Mouse (Mus musculus): ENCODE results near the gene Plekhg6. TPM values are rescaled to one million over a fixed set of nuclear protein-coding genes. Genes with fewer than 3 reads are reported as not detected.

Gene Plekhg6
- total RNA-seq, 2 experiments from 2014 or later: 0.30 to 0.34 TPM

- Histone ChIP-seq H3K4me3 (no peak overlapping the region), H3K27ac (no peak overlapping the region)
- DNase-seq (ENCODE audit: extremely low spot score in 1 of 2, low spot score in 2 of 2): peak; percentile 74 to 84
- TF ChIP-seq CTCF (IDR thresholded peaks at IDR 0.05): peak; percentile 92
- intact Hi-C loops (cut with DNase I): loop anchor here (2.0 kb wide), 2 partner anchors 80 to 182 kb away; no protein-coding TSS in a partner anchor
Measured at GRCm38 (mm10) chr6:125418744-125419143, 38.2 kb upstream of the Plekhg6 start.

- no peak for TF ChIP-seq CTCF (IDR thresholded peaks at IDR 0.05)
- intact Hi-C loops (cut with DNase I): no loop called here
- no peak for DNase-seq (ENCODE audit: extremely low spot score in 1 of 2, low spot score in 2 of 2)
- H3K4me3 ChIP-seq: no peak overlapping the region
- H3K27ac ChIP-seq: no peak overlapping the region
Measured at GRCm38 (mm10) chr6:125413326-125413725, 32.7 kb upstream of the Plekhg6 start.

GRCm38 (mm10) chr6:125411661-125412060, 31.1 kb upstream of the Plekhg6 start:
- no peak overlapping the region for H3K27ac ChIP-seq
- no peak for DNase-seq (ENCODE audit: extremely low spot score in 1 of 2, low spot score in 2 of 2)
- H3K4me3 ChIP-seq: no peak overlapping the region
- no peak for TF ChIP-seq CTCF (IDR thresholded peaks at IDR 0.05)
- intact Hi-C loops (cut with DNase I): no loop called here

- Histone ChIP-seq H3K4me3 (no peak overlapping the region), H3K27ac (no peak overlapping the region)
- intact Hi-C loops (cut with DNase I): no loop called here
- DNase-seq (ENCODE audit: extremely low spot score in 1 of 2, low spot score in 2 of 2): no peak
- TF ChIP-seq CTCF (IDR thresholded peaks at IDR 0.05): no peak
Measured at GRCm38 (mm10) chr6:125410995-125411547, 30.5 kb upstream of the Plekhg6 start.

GRCm38 (mm10) chr6:125410551-125410950, 30.0 kb upstream of the Plekhg6 start:
- no peak for TF ChIP-seq CTCF (IDR thresholded peaks at IDR 0.05)
- no peak overlapping the region for H3K27ac ChIP-seq
- intact Hi-C loops (cut with DNase I): no loop called here

GRCm38 (mm10) chr6:125407657-125408056, 27.1 kb upstream of the Plekhg6 start:
- no peak for DNase-seq (ENCODE audit: extremely low spot score in 1 of 2, low spot score in 2 of 2)
- no peak overlapping the region for H3K4me3 ChIP-seq
- TF ChIP-seq CTCF (IDR thresholded peaks at IDR 0.05): no peak
- no peak overlapping the region for H3K27ac ChIP-seq
- intact Hi-C loops (cut with DNase I): no loop called here

More at GRCm38 (mm10) chr6:125410551-125410950, 30.0 kb upstream of the Plekhg6 start:
- no peak overlapping the region for H3K4me3 ChIP-seq
- DNase-seq (ENCODE audit: extremely low spot score in 1 of 2, low spot score in 2 of 2): no peak

GRCm38 (mm10) chr6:125407224-125407623, 26.6 kb upstream of the Plekhg6 start:
- Histone ChIP-seq H3K4me3 (no peak overlapping the region), H3K27ac (no peak overlapping the region)
- TF ChIP-seq CTCF (IDR thresholded peaks at IDR 0.05): no peak
- intact Hi-C loops (cut with DNase I): no loop called here
- DNase-seq (ENCODE audit: extremely low spot score in 1 of 2, low spot score in 2 of 2): no peak

GRCm38 (mm10) chr6:125405461-125406382, 25.1 kb upstream of the Plekhg6 start:
- DNase-seq (ENCODE audit: extremely low spot score in 1 of 2, low spot score in 2 of 2): no peak
- intact Hi-C loops (cut with DNase I): no loop called here
- Histone ChIP-seq H3K27ac (no peak overlapping the region), H3K4me3 (no peak overlapping the region)
- no peak for TF ChIP-seq CTCF (IDR thresholded peaks at IDR 0.05)

- H3K4me3 ChIP-seq: no peak overlapping the region
- no peak overlapping the region for H3K27ac ChIP-seq
- DNase-seq (ENCODE audit: extremely low spot score in 1 of 2, low spot score in 2 of 2): no peak
- intact Hi-C loops (cut with DNase I): no loop called here
- TF ChIP-seq CTCF (IDR thresholded peaks at IDR 0.05): no peak
Measured at GRCm38 (mm10) chr6:125389853-125390252, 9.3 kb upstream of the Plekhg6 start.

- H3K4me3 ChIP-seq: no peak overlapping the region
- no peak overlapping the region for H3K27ac ChIP-seq
- TF ChIP-seq CTCF (IDR thresholded peaks at IDR 0.05): no peak
- intact Hi-C loops (cut with DNase I): no loop called here
- no peak for DNase-seq (ENCODE audit: extremely low spot score in 1 of 2, low spot score in 2 of 2)
Measured at GRCm38 (mm10) chr6:125386080-125386479, 5.5 kb upstream of the Plekhg6 start.

- Histone ChIP-seq H3K4me3 (no peak overlapping the region), H3K27ac (no peak overlapping the region)
- intact Hi-C loops (cut with DNase I): no loop called here
- peak; percentile 66 for TF ChIP-seq CTCF (IDR thresholded peaks at IDR 0.05)
- no peak for DNase-seq (ENCODE audit: extremely low spot score in 1 of 2, low spot score in 2 of 2)
Measured at GRCm38 (mm10) chr6:125385066-125385974, 4.7 kb upstream of the Plekhg6 start.
